Mouse (Mus musculus) liver, embryonic 11.5 days (tissue): ENCODE results near the gene Selenom. TPM values are rescaled to one million over a fixed set of nuclear protein-coding genes. Genes with fewer than 3 reads are reported as not detected.

Source experiments
- ATAC-seq: fragments of 200-750 bp; cut with Nextera tagmentation; replicated peaks from 2 replicates; pipeline ENCODE4 v1.8.0; 2017; ENCODE audit warnings: moderate number of reproducible peaks, mild to moderate bottlenecking, moderate TSS enrichment, moderate library complexity; ENCODE audit not compliant: low FRiP score
- DNase-seq: peaks from one replicate; pipeline ENCODE4 v3.0.0-alpha.2; 2017; ENCODE audit warnings: low spot score
- H3K27ac ChIP-seq: fragments of 300-500 bp; sonication (generic); 2 replicates; pipeline ENCODE4 v1.5.1; 2014; ENCODE audit warnings: mild to moderate bottlenecking, low read depth, low read length, control low read depth
- H3K27me3 ChIP-seq: fragments of 300-500 bp; sonication (generic); replicated peaks from 2 replicates; pipeline ENCODE4 v1.6.1; 2014; ENCODE audit warnings: low read length, mixed read lengths; ENCODE audit not compliant: control insufficient read depth, insufficient read depth
- H3K36me3 ChIP-seq: fragments of 300-500 bp; sonication (generic); 2 replicates; pipeline ENCODE4 v1.6.1; 2014; ENCODE audit warnings: mild to moderate bottlenecking, low read length, moderate library complexity, mixed read lengths; ENCODE audit not compliant: control insufficient read depth, insufficient read depth
- H3K4me1 ChIP-seq: fragments of 300-500 bp; sonication (generic); replicated peaks from 2 replicates; pipeline ENCODE4 v1.6.1; 2014; ENCODE audit warnings: low read length, mixed read lengths; ENCODE audit not compliant: control insufficient read depth, insufficient read depth
- H3K4me2 ChIP-seq: fragments of 300-500 bp; sonication (generic); 2 replicates; pipeline ENCODE4 v1.6.1; 2014; ENCODE audit warnings: mild to moderate bottlenecking, control low read depth, moderate library complexity
- H3K4me3 ChIP-seq: fragments of 300-500 bp; sonication (generic); 2 replicates; pipeline ENCODE4 v1.5.1; 2014; ENCODE audit warnings: low read depth, low read length, control low read depth
- H3K9ac ChIP-seq: fragments of 300-500 bp; sonication (generic); 2 replicates; pipeline ENCODE4 v1.6.1; 2014; ENCODE audit warnings: low read depth, low read length, control low read depth
- H3K9me3 ChIP-seq: fragments of 300-500 bp; sonication (generic); 2 replicates; pipeline ENCODE4 v1.6.1; 2016; ENCODE audit warnings: low read length, inconsistent platforms, mixed read lengths; ENCODE audit not compliant: control insufficient read depth
- WGBS: fragments of 180-500 bp; shearing (Covaris S2); extraction: QIAGEN DNeasy Blood & Tissue Kit; methylation state at CpG from one replicate; pipeline ENCODE4 v1.1.7; 2014; 5-methylcytosine and 5-hydroxymethylcytosine counted together
- polyA plus RNA-seq: library from polyadenylated mRNA; unstranded; fragments of >200 nt; fragmentation: Nextera tagmentation; extraction: Ambion mirVana; gene quantifications from 2 replicates; pipeline ENCODE4 v1.2.1, GENCODE M21; 2014

The Selenom gene
- polyA plus RNA-seq, 1 experiment from 2014 or later = 35.9 TPM

DNA sequence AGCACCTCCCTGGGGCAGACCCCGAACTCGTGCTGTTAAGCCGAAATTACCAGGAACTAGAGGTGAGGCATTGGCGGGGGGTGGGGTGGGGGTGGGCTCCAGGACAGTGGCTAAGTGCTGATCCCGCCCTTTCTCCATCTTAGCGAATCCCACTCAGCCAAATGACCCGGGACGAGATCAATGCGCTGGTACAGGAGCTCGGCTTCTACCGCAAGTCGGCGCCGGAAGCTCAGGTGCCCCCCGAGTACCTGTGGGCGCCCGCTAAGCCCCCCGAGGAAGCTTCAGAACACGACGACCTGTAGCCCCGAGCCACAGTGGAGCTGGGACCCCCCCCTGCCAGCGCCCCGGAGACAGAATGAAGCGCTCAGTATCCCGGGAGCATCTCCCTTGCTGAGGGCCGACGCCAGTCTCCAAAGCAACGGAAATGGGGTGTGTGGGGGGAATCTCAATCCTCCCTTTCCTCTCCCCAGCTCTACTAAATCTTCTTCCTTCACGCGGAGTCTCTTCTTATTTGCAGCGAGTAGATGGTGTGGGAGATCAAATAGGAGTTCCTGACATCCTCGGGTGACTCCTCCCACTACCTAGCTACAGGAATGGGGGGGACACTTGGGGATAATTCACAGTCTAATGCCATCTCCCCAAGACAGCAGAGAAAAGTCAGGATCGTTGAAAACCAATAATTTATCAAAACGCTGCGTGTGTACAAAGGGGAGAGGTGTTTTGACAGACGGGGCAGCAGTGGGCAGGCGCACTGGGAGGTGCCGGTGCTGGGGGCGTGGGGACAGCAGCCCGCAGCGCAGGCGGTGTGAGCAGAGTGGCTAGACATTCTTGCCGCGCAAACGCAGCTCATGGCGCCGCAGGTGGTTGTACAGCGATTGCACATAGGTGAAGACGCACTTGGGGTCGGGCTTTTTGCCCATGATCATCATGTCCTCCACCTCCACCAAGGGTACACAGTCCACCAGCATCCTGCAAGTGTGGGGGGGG lies 2.7 kb downstream of the Selenom start:
- H3K9me3 ChIP-seq = no peaks in the 10 kb centered on the region
- peaks cover 28% of the 10 kb centered on the region for H3K27me3 ChIP-seq
- H3K4me3 ChIP-seq = peak overlapping the region; percentile 37
- H3K4me1 ChIP-seq = peaks cover 11% of the 10 kb centered on the region
- WGBS = 4% methylated on average over 50 of the region's 50 CpGs
- DNase-seq = peak; percentile 51
- no peak for ATAC-seq
- H3K36me3 ChIP-seq = peaks cover 10% of the 10 kb centered on the region
- H3K9ac ChIP-seq = 0 out of 2 replicates have a peak overlapping the region, but pooled peaks have one; percentile 14
- H3K4me2 ChIP-seq = peak overlapping the region; percentile 70
- H3K27ac ChIP-seq = no peak overlapping the region

DNA sequence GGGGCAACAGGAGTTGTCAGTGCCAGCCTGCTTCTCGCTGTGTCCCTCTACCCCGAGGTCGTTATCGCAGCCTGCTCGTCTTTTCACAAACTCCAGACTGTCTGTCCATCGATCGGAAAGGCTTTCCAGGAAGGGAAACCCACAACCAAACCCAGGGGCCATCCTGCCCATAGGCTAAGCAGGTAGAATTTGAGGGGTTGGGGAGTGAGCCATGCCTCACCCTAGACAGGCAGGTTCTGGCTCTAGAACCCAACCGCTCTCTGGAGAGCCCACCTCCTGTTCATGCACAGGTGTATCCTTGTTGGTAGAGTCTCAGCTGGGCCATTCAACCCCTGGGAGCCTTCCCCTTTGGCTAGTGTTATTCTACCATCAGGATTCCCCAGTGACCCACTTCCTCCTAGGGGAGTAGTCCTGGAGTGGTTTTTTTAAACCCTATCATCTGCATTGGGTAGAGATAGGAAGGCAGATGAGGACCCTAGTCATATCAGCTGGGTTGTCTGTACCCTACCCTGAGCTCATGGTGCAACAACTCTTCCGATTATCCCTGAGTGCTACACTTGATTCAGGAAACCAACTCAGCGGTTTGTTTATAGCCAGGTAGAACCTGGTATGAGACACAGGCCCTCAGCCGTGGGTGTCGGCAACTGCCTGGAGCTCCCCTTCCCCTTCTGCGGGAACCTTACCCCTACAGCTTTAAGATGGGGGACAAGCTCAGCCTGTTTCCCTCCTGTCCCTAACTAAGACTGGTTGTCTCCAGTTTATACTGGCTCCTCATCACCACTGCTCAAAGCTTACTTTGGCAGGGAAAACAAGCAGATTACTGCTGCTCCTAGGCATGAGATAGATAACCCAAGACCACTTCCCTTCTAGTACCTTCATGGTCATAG lies 3.6 kb downstream of the Selenom start:
- Histone ChIP-seq H3K9me3 (no peaks in the 10 kb centered on the region), H3K9ac (no peak overlapping the region), H3K4me3 (0 out of 2 replicates have a peak overlapping the region, but pooled peaks have one; percentile 37), H3K27me3 (peaks cover 28% of the 10 kb centered on the region), H3K4me2 (peak overlapping the region; percentile 70), H3K27ac (no peak overlapping the region), H3K36me3 (peaks cover 19% of the 10 kb centered on the region), H3K4me1 (peaks cover 11% of the 10 kb centered on the region)
- 41% methylated on average over 13 of the region's 13 CpGs for WGBS
- no peak for DNase-seq
- no peak for ATAC-seq

DNA sequence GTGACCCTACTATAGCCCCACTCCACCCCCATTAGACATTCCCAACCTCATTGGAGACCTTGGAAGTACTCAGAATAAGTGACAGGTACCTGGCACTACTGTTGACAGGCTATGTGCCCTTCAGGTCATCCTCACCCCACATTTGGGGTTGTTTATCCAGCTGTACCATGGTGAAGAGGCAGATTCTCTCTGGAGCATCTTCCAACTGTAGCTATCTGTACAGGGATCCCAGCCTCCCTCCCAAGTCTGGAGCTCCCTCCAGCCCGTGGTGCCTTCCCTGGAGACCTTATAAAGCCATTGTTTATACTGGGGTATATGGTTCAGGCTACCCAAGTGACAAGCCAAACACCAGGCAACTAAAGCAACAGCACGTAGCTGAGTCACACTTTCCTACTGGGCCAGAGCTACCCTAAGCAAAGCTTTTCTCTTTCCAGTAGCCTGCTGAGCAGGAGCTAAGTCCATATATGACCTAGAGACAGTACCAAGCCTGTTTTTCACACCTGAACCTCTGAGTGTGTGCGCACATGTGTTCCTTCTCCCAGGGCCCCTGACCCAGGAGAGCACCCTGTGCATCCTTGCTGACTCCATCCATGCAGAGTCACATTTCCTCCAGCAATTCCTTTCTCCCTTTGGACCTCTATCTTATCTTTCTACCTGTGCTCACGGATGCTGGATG lies 4.7 kb downstream of the Selenom start:
- peaks cover 19% of the 10 kb centered on the region for H3K36me3 ChIP-seq

DNA sequence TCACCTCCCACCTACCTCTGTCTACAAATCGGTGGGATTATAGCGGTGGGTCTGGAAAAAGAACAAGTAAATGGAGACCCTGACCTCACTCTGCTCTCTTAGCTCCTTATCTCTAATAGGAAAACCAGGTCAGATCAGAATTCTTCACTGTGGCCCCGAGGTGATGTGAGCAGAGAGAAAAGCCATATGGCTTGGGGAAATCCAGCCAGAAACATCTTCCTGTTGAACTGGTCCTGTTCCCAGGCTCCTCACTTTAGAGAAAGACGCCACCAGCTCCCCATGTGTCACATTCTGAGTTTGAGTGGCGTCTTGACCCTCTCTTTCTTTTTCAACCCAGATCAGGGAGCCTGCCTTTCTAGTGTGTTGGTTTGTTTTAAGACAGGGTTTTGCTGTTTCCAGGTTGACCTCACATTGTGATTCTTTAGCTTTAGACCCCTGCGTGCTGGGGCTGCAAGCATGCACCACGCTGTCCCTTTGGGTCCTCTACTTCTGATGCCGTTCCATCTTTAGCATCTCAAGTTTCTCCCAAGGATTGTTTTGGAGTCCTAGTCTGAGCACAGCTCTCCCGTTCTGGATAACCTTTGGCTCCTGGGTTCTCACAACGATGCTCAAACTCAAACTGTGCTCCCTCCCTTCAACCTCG lies 5.4 kb downstream of the Selenom start:
- DNase-seq (no peak), ATAC-seq (no peak)
- H3K4me3 ChIP-seq = no peak overlapping the region
- H3K4me2 ChIP-seq = no peak overlapping the region
- WGBS = 65% methylated on average over 11 of the region's 11 CpGs
- peaks cover 19% of the 10 kb centered on the region for H3K36me3 ChIP-seq
- H3K9ac ChIP-seq = no peak overlapping the region
- H3K9me3 ChIP-seq = no peaks in the 10 kb centered on the region
- H3K27ac ChIP-seq = no peak overlapping the region
- peaks cover 8% of the 10 kb centered on the region for H3K4me1 ChIP-seq
- H3K27me3 ChIP-seq = peaks cover 28% of the 10 kb centered on the region

More for the DNA sequence above, 4.7 kb downstream of the Selenom start:
- Histone ChIP-seq H3K4me2 (no peak overlapping the region), H3K4me1 (peaks cover 8% of the 10 kb centered on the region), H3K9ac (no peak overlapping the region), H3K4me3 (no peak overlapping the region), H3K27ac (no peak overlapping the region), H3K9me3 (no peaks in the 10 kb centered on the region), H3K27me3 (peaks cover 28% of the 10 kb centered on the region)
- ATAC-seq (no peak), DNase-seq (no peak)
- 63% methylated on average over 4 of the region's 4 CpGs for WGBS

DNA sequence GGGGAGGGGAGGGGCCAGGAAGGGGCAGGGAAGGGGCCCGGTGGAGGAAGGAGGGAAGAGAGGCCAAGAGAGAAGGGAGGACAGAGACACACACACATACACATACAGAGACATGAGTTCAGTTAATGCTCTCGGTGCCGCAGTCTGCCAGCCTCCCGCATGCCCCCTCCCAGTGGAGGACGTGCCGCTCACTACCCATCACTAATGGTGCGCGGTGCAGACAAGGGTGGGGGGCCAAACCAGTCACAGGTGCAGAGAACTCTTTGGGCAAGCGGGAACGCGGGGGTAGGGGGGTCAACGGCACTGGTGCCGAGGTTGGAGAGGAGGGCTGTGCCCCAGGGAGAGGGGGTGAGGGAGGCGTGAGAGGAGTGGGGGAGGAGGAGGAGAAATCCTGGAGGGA lies 6.4 kb downstream of the Selenom start:
- WGBS = 80% methylated on average over 14 of the region's 14 CpGs
- peaks cover 21% of the 10 kb centered on the region for H3K36me3 ChIP-seq
- ATAC-seq (no peak), DNase-seq (no peak)
- H3K9ac ChIP-seq = no peak overlapping the region
- peaks cover 8% of the 10 kb centered on the region for H3K4me1 ChIP-seq
- no peaks in the 10 kb centered on the region for H3K9me3 ChIP-seq
- no peak overlapping the region for H3K4me3 ChIP-seq
- H3K4me2 ChIP-seq = no peak overlapping the region
- peaks cover 24% of the 10 kb centered on the region for H3K27me3 ChIP-seq
- H3K27ac ChIP-seq = no peak overlapping the region

DNA sequence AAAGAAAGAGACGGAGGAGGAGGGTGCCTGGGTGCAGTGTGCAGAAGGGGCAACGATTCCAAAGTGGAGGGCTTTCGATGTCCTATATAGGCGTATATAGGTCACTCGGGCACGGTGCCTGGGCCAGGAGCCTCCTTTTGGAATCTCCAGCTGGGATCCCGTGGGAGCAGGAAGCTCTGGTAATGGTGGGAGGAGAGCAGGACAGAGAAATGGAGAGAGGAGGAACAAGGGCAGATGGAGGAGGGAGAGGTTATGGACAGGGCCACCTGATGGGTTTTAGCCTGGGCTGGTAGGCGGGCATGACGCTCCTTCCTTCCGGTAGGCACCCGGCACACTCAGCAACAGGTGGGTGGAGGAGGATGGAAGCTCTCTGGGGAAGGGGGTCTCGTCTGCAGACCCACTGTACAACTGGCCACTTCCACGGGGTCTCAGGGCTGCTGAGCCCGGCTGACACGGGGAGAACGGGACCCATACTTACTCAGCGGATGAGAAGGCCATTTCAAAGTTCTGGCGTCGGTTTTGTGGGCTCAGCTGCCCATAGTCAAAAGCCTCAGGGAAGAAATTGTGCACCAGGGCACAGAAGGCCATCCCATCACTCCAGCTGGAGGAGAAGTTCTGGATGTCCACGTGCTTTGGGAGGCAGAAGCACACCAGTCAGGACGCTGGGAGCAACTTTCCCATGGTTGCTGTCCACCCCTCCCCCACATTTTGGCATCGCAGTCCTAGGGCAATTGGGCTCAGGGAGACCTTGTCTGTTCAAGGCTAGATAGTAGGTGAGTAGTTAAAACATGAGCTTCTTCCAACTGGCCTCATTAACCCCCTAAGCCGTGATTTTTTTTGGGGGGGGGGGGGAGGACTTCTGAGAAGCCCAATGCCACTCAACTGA lies 7.1 kb downstream of the Selenom start:
- H3K4me1 ChIP-seq = peaks cover 8% of the 10 kb centered on the region
- peaks cover 23% of the 10 kb centered on the region for H3K36me3 ChIP-seq

DNA sequence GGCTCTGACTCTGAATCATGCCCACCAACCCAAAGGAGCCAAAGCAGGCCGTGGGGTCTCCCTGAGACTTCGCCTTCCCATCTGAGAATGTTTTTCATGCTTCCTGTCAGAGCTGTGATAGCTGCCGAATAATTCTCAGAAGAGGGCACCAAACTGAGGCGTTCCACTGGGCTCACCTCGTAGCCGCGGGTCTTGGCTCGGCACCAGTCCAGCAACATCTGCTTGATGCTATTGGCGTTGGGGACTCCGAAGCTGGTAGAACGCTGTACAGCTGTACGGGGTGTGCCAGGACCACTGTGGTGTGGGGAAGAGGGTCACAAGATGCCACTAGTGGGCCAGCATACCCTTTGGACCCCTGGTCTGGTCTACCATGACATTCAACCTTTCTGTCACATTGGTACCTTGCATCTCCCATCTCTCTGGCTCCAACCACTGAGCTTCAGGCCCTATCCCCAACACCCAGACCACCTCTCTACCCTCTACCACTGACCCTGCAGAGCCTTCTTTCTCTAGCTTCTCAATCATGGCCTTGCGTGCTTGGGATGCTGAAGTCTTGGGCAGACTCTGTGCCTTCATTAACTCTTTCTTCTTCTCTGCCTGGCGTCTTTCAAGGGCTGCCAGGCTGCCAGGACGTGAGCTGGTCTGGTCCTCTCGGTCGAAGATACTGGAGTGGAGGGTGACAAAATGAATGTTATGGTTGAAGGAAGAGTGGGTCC lies 8.0 kb downstream of the Selenom start:
- Histone ChIP-seq H3K4me2 (no peak overlapping the region), H3K4me1 (peaks cover 2% of the 10 kb centered on the region; the same call in 1 of the 2 replicates), H3K9me3 (no peaks in the 10 kb centered on the region), H3K27me3 (peaks cover 9% of the 10 kb centered on the region), H3K9ac (no peak overlapping the region), H3K36me3 (peaks cover 24% of the 10 kb centered on the region), H3K4me3 (no peak overlapping the region), H3K27ac (no peak overlapping the region)
- WGBS = 88% methylated on average over 17 of the region's 17 CpGs
- DNase-seq = no peak
- no peak for ATAC-seq

More for the DNA sequence above, 7.1 kb downstream of the Selenom start:
- no peak overlapping the region for H3K27ac ChIP-seq
- DNase-seq = no peak
- no peak overlapping the region for H3K9ac ChIP-seq
- no peak for ATAC-seq
- WGBS = 86% methylated on average over 23 of the region's 23 CpGs
- H3K4me3 ChIP-seq = no peak overlapping the region
- H3K9me3 ChIP-seq = no peaks in the 10 kb centered on the region
- peaks cover 18% of the 10 kb centered on the region for H3K27me3 ChIP-seq
- no peak overlapping the region for H3K4me2 ChIP-seq
